Mouse (Mus musculus) monocyte, adult 5-6 weeks (primary cell): ENCODE data around the gene Skil. TPM values are rescaled to one million over a fixed set of nuclear protein-coding genes. Genes with fewer than 3 reads are reported as not detected.
A peak's percentile ranks its signal among the peaks of the same experiment; 100 is the strongest.

Source experiments
- ATAC-seq: fragments of 153-309, 156-312 bp; replicated peaks from 2 replicates; pipeline ENCODE4 v1.8.0; 2017; ENCODE audit warnings: mild to moderate bottlenecking; ENCODE audit not compliant: low TSS enrichment, insufficient number of reproducible peaks, severe bottlenecking, poor library complexity, low FRiP score
- total RNA-seq: library from RNA; stranded (forward); fragments of 200-1000, 200-491, 200-594 nt; gene quantifications from 3 replicates; pipeline ENCODE4 v1.2.3, GENCODE M21; 2017

Gene Skil
- 160 to 207 TPM (median 169 TPM) in 3 replicates for total RNA-seq

DNA sequence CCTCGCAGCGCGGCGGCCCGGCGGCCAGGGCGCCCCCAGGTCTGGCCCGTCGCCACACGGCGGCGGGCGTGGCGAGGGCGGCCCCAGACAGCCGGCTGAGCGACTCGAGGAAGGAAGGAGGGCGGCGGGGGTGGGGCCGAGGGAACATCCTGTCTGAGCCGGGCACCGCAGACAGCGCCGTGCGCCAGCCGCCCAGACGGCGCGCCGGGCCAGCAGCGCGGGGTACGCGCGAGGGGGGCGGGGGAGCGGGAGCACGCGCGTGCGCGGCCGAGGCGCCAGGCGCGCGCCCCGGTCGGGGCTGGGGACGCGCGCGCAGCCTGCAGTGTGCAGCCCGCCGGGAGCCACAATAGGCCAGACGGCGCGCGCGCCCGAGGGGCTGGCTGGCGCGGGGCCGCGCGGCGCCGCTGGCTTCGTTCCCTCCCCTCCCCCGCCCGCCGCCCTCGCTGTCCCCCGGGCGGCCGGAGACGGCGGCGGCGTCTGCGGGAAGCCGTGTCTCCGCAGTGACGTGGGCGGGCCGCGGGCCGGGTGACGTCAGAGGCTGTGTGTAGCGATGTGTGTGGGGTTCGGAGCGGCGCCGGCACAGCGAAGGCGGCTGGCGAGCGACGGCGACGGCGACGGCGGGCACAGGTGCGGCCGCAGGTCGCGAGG lies at the start of gene Skil:
TSS of gene Skil (plus strand) at position 528 of the 648 bp plus-strand sequence.
- ATAC-seq = peak; percentile 66

DNA sequence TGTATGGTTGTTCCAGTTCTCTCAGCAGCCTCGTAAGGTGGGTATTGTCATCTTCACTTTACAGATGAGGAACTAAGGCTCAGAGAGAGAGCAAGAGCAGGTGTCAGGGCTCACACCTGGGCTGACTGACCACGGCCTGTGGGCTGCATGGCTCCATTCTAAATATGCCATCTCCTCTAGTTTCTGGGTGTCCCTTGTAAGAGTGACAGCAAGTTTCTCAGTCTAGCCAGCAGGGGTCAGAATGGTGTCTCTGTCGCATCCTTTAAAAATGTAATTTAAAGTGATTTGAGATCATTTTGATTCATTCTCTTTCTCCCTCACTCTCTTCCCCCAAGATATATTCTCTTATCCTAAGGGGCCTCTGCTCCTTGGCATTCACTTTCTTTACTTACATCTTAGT lies 47.6 kb upstream of the Skil start:
- no peak for ATAC-seq

DNA sequence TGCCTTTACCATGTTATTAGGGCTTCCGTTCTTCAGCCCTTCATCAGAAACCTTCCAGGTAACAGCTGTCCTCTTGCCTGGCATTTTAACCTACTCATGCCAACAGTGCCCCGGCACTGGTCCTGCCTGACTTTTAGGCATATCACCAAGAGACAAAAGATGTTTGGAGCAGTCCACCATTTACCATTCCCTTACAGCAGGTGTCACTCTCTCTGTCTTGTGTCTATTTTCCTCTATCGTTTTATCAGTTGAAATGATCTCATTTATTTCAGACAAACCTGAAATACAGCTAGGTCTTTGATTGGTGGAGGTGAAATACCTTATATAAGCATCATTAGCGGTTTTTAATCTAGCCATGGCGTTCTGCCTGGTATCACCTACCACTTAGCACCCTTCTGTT lies 45.8 kb upstream of the Skil start:
- no peak for ATAC-seq

DNA sequence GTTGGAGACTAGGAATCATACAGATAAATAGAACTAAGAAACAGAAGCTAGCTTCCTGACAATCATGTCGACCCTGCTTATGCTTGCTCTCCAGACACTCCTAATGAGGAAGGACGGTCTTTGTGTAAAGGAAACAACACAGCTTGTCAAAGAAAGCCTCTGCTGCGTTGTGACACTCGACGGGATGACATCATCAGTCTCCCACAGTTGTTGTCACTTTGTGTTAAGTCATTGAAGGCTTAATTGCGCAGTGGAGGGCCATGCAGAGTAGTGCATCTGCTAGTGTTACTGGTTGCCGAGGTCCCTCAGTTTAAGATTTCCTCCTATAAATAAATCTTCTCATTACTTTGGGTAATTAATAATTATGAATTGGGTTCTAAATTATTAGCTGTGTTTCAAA lies 44.5 kb upstream of the Skil start:
- no peak for ATAC-seq

DNA sequence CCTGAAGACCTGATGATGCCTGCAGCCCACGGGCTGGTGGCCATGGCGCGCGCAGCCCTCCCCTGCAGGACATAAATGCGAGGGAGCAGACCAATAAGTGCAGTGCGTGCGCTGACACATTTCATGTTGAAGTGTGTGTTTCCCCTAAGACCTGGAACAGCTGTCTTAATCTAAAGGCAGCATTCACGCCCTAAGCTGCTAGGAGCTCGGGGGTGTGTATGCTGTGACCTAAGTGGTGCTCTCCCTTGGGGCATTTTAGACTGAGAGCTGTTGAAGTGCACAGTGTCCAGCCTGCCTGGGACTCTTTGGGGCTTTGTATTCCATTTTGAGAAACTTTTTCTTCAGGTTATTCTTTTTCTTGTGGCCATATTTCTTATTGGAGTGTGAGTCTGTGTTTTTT lies 43.1 kb upstream of the Skil start:
- no peak for ATAC-seq

DNA sequence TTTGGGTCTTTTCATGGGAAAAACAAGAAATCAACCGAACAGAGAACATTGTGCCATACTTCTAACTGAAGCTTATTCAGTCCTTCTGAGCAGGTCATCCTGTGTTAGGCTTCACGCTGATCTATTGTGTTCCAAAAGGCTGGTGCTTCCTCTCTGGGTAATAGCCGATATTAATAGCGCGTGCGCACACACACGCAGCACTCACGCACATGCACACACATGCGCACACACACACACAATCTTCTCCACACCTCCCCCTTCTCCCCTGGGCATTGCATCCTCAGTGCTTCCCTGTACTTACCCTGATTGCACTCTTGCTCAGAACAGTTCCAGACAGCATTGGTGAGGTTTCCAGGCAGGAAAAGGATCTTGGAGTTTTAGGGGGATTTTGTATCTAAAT lies 41.7 kb upstream of the Skil start:
- ATAC-seq = no peak

DNA sequence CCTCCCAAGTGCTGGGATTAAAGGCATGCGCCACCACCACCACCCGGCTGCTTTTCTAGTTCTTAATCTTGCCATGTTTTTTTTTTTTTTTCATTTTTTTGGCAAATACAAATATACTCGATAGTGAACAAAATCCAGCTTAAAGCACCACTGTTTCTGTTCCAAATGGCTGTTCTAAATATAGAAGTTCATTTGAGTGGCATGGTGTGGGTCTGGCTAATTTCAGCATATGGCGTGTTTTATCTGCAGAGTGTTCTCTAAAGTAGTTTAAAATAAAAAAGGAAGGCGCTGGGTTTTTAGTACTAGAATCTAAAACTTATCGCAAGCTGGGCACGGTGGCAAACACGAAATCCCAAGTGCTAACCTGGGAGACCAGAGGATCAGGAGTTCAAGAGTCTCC lies 40.0 kb upstream of the Skil start:
- no peak for ATAC-seq

DNA sequence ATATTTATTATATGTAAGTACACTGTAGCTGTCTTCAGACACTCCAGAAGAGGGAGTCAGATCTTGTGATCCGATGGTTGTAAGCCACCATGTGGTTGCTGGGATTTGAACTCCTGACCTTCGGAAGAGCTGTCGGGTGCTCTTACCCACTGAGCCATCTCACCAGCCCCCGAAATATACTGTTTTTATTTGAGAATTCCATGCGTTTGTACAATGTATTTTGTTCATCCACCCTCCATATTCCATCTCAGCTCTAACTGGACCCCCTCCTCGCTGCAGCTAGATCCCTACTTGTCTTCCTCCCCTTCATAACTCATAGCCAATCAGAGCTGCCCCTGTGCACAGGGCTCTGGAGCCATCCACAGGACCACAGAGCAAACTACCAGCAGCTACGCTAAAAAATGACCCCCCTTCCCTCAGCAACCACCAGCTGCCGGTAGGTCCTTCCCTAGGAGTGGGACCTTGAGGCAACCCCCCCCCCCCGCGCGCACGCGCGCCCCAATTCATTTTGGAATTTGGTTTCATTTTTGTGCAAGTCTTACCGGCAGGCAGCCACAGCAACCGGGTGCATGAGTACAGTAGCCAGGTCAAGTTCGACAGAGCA lies 38.7 kb upstream of the Skil start:
- no peak for ATAC-seq

DNA sequence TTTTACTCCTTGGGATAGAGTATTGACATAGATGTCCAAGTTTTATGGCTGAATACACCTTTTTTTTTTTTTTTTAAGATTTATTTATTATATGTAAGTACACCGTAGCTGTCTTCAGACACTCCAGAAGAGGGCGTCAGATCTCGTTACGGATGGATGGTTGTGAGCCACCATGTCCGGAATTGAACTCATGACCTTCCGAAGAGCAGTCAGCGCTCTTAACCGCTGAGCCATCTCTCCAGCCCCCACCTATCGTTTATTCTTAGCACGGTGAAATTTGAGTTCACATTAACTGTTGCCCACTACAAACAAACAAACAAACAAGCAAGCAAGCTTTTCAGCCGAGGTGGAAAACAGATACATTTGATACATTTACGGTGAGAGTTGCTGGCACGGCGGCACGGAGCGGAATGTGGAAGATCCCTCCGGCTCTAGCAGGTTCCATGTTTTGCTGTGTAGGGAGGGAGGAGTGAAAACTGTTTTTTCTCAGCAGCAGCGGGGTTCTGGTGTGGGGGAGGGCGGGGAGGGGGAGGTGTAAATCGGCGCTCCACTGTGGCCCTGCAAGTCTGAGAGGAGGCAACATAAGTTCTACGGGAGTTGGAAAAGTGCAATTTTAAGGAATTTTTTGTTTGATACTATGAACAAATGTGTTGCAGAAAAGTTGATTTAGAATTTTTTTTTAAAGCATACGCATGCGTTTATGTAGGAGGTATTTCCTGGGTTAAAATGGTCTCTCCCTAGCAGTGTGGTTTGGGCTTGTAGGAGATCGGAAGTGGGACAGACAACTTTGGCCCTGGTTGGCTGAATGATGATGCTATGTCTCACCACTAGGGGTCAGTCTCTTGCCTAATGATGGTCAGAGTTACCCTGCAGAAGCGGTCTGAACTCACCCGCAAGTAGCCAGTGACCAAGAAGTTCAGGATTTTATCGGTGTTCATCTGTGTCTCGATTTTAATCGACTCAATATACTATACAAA lies 37.9 kb upstream of the Skil start:
- ATAC-seq = peak; percentile 85

DNA sequence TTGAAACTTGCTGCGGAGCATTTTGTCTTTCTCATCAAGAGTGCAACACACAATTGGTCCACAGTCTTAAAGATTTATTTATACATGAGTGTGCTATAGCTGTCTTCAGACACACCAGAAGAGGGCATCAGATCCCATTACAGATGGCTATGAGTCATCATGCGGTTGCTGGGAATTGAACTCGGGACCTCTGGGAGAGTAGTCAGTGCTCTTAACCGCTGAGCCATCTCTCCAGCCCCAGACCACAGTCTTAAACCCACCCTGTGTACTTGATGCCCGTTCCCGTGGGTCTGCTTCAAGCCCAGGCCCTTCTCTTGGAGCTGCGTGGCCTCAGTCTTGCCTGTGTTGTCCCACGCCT lies 34.1 kb upstream of the Skil start:
- no peak for ATAC-seq

DNA sequence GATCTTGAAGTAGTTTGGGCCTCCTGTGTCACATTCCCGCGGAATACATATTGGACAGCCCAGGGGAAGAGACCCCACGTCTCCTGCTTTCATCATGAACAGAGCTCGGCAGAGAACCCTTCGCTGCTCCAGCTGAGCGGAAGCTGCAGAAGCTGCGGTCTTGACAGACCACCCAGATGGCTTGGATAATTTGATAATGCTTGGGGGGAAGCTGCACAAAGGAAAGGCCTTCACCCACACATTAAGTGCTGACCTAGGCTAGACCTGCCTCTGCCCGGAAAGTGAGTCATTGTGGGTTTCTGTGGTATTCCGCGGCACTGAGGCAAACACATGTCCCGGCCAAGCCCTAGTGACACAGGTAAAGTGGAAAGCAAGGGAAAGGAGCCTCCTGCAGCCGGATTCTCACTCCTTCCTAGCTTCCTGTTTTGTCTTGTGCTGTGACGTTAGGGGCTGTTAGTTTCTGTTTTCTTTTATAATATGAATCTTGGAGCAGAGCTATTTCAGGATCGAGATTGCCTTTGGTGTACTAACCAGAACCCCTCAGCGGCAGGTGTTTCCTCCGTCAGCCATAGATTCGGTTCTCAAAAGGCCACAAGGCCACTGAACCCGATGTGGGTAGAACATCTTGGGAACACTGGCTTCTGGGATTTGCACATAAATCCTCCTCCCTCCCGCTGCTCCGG lies 33.6 kb upstream of the Skil start:
- peak; percentile 52 for ATAC-seq

DNA sequence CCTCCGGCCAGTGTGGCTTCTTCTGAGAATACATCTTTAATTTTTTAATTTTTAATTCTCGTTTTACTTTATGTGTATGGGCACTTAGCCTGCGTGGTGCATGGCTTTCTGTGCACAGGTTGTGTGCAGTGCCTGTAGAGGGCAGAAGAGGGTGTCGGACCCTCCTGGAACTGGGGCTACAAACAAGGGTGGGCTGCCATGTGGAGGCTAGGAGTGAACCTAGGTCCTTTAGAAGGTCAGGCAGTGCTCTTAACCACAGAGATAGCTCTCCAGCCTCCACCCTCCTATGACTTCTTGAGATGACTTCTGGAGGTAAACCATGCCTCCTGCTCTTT lies 33.1 kb upstream of the Skil start:
- ATAC-seq = no peak

DNA sequence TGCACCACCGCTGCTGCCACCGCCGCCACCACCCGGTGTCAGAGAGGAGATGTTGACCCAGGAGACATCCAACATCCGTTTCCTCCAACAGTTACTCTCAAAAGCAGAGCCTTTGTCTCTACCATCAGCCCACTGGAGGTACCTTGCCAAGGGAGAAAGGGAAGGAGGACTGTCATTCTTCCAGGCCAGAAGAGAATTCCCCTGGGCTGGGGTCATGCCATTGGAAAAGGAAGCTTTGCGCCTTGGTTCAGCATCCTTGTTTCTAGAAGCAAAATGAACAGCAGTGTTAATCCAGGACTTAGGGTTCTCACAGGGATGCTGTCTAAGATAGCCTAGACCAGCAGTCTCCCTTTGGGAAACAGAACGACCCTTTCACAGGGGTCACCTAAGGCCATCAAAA lies 32.5 kb upstream of the Skil start:
- ATAC-seq = no peak

DNA sequence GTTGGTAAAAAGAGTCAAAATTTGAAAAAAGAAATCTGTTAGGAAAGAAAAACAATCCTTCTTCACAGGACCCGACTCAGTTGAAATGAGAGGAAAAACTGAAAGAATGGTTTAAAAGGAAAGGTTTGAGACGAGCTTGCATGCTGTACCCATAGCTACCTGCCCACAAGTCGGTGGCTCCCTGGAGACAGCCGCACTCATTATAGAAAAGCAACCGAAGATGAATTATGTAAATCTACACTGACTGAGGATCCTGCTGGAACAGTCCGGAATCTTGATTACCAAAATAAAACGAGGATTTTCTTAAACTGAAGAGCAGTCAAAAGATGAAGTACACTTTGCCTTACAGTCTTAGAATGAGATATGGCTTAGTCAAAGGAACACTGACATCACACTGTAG lies 26.4 kb upstream of the Skil start:
- ATAC-seq = no peak

DNA sequence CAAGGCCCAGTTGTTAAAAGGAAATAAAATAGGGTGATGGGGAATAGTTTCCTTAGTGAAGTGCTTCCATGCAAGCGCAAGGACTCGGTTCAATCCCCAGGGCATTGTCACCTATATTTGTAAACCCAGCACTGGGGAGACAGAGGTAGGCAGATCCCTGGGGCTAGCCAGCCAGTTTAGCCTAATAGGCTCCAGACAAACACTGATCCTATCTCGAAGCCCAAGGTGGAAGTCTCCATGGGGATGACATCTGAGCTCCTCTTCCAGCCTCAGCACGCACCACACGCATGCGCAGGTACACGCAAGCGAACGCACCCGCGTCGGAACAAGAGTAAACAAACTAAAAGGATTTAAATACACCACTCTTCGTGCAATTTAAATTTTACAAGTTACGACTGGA lies 23.1 kb upstream of the Skil start:
- ATAC-seq = no peak

DNA sequence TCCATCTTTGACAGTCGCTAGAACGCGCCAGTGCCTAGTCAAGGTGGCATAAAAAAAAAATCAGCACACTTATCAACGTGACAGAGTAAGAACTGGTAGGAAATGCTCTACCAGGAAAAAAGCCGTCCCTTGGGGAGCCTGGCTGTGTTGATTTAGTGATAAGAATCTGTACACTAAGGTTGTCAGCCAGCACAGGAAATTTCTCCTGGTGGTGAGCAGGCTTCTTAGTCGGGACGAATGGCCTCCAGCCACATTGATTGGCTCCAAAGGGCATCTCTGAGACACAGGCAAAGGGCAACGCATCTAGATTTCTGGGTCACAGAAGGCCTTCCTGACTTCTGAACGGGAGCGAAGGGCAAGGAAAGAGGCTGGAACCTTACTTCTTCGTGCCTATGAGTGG lies 19.1 kb upstream of the Skil start:
- ATAC-seq = no peak

DNA sequence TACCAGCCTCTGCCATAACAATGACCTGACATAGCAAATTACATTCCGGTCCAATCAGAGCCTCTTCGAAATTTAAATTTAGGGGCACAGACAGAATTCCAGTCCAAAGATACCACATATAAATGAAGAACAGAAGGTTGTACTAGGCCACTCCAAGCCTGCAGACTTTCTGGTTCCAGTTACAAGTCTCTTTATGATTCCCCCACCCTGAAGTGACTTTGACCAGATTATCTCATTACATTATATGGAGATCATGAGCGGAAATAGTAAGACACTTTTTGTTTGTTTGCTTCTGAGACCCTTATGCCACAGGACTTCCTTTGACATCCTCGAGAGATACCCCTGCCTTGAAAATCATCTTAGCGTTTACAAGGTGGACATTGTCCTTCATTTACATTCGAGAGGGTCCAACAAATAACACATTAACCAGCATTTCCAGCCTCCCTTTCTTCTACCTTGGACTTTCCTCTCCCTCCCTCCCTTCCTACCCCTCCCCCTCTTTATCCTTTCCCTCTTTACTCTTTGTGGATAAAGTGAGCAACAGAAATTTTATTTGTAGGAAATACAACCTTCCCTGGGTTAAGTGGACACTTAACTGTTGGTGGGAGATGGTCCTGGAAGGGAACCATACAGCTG lies 17.7 kb upstream of the Skil start:
- ATAC-seq = no peak

DNA sequence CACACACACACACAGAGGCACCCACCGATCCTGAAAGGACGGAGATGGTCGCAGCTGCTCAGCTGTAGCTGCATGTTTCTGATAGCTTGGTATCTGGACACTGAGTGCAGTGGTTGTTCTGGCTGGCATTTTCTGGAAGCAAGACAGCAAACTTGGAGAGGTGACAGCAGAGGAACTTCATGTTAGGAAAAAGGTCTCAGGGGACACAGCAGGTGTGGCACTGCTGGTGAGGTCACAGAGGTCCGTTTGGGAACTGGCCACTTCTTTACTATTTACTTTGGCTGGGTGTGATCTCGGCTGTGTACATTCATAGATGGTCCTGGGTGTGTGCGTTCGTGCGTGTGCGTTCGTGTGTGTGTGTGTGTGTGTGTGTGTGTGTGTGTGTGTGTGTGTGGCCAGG lies 15.4 kb upstream of the Skil start:
- no peak for ATAC-seq
